Mouse (Mus musculus): ENCODE results near the gene Ube2c.

Ube2c gene

GRCm38 (mm10) chr2:164823969-164824368, 54.3 kb downstream of the Ube2c start:
- no peak for DNase-seq

GRCm38 (mm10) chr2:164825521-164825920, 55.8 kb downstream of the Ube2c start:
- no peak for DNase-seq

GRCm38 (mm10) chr2:164827146-164827850, 57.6 kb downstream of the Ube2c start:
- no peak for DNase-seq
